Mouse (Mus musculus): Measurements from ENCODE around the gene Fasn.
"Not testable (repeated sequence)": the region's sequence is repeated elsewhere in the genome, so short reads cannot be mapped to it uniquely, and the experiment has no call there.

The Fasn gene

DNA sequence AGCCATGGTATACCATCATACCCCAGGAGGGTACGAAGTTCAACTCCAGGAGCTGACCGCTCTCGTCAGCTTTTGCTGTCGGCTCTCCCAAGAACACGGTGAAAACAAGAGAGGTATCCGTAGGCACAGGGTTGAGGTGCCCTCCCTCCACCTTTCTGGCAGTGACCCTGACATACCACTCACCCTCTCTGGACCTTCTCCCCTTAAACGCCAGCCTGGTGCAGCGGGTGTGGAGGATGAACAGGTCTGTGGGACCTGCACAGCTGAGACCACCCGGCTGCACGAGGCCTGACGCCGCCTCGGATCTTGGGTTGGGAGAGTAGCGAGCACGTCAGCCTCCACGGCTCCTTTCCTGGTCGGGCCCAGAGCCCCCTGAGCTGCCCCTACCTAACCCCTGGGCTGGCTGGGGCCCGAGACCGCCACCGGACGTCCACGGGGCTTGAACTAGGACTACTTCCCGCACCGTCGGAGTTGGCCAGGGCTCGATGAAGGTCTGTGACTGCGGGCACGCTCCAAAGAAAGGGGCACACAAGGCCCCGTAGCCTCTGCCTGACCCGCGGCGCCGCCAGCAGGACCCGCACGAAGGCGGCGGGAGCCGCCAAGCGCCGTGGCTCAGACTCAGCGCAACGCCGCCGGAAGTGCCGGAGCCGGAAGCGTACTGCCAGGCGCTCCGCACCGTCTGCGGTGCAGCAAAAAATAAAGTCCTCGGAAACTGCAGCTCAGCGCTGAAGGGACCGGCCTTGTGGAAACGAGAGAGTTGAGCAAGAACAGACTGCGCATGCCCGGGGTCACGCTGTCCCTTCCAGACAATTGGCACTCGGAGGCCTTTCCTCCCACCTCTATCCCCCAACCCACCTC is 28.4 kb downstream of the Fasn start, which contains the start of gene Dus1l:
Gene Dus1l, minus strand, starts transcription at position 648 of the 858 bp plus-strand sequence.
- peak; percentile 99 for DNase-seq (ENCODE audit: low spot score)

DNA sequence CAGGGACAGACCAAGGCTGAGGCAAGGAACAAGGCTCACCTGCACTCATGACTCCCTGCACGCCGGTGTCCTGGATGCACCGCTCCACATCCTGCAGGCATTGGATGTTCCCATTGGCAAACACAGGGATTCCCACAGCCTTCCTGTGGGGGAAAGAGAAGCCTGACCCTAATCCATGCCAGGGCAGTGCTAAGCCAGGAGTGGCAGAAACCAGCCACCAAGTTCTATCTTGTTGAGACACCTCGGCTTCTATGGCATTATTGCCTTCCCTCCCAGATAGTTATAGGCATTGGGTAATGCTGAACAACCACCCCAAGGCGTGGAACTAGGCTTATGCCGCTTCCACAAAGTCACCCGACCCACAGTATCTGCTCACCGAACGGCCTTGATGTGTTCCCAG is 31.7 kb downstream of the Fasn start:
- no peak for DNase-seq (ENCODE audit: low spot score)

DNA sequence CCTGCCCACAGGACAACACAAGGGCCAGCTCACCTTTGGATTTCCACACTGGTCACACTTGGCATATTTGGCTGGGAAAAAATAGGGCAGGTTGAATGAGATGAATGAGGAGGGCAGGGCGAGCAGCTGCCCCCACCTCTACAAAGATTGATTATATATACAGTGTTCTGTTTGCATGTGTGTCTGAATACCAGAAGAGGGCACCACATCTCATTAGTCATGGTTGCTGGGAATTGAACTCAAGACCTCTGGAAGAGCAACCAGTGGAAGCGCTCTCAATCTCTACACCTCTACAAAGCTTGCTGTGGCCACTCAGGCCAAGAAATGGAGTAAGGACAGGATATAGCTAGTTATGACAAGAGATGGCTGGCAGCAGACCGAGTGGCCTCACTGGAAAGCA is 34.5 kb downstream of the Fasn start:
- no peak for DNase-seq (ENCODE audit: low spot score)

DNA sequence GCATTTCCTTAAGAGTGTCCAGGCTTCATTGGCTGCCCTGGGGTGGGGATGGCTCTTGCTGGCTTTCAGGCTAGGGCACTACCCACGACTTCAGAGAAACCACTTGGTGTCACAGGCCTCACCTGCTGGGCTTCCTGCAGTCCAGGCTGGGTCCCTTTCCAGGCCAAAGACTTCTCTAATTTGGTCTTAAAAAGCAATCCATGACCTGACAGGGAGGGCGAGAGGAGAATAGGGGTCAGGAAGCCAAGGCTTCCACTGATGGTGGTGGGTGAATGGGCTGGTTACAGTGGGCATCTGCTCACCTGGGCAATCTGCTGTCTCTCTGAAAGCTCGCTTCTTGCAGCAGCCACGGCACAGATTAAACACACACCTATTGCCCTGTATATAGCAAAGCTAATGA is 35.0 kb downstream of the Fasn start:
- no peak for DNase-seq (ENCODE audit: low spot score)

DNA sequence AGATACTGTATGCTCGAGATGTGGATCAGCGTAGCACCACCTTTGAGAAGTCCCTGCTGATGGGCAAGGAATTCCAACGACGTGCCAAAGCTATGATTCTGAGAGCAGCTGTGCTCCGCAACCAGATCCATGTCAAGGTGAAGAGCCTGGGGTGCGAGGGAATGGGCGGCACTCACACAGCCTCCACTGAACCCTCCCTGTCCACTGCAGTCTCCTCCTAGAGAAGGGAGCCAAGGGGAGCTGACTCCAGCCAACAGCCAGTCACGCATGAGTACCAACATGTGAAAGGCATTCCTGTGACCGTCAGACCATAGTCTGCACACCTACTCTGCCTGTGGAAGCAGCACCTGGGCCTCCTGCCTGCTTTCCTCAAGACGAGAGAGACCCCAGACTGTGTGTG is 35.9 kb downstream of the Fasn start:
- not testable (repeated sequence) for DNase-seq (ENCODE audit: low spot score)

DNA sequence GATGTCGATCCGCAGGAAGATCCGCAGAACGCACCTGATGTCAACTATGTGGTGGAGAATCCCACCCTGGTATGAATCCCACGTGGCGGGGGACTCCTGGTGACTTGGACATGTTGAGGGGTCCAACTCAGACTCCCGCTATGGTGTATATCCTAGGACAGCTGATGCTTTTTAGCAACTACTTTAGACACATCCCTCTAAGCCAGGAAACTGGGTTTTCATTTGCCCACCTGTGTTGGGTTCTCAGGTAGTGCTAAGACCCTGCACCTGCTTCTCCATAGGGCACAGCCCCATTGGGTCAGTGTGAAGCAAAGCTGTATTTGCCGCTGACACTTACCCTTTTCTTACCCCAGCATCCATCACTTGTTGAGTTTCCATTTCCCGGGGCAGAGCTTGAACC is 39.2 kb downstream of the Fasn start:
- DNase-seq (ENCODE audit: low spot score): no peak

DNA sequence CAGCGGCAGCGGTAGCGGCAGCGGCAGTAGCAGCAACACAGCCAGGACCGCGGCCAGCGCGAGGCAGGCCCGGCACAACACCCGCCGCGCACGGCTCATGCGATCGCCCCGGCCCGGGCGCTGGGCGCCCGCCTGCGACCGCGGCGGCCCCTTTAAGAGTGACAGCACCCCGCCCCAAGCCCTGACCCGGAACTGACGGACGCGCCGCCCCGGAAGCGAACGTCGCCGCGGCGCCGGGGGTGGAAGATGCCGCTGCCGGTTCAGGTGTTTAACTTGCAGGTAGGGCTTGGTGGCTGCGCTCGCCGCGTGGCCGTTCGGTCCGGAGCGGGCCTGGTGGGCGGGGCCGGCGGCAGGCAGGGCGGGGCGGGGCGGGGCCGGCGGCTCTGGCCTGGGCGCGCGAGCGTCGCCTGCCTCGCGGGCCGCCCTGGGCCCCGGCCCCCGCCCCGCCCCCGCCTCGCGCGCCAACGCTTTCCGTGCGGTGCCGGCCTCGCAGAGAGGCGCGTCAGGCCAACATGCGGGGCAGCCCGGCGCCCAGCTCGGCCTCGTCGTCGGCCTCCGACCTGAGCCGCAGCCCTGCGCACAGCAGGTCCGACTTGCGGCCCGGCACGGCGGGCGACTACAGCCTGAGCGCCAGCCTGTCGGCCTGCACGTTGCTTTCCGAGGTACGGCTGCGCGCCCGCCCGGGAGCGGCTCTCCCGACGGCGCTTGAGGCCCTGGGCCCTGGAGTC is 40.1 kb downstream of the Fasn start, which contains the start of the genes Rfng and Gps1:
Gene Rfng, minus strand, starts transcription at position 144 of the 728 bp plus-strand sequence.
Gene Gps1, plus strand, starts transcription at position 209 of the 728 bp plus-strand sequence.
- DNase-seq (ENCODE audit: low spot score): peak; percentile 73

DNA sequence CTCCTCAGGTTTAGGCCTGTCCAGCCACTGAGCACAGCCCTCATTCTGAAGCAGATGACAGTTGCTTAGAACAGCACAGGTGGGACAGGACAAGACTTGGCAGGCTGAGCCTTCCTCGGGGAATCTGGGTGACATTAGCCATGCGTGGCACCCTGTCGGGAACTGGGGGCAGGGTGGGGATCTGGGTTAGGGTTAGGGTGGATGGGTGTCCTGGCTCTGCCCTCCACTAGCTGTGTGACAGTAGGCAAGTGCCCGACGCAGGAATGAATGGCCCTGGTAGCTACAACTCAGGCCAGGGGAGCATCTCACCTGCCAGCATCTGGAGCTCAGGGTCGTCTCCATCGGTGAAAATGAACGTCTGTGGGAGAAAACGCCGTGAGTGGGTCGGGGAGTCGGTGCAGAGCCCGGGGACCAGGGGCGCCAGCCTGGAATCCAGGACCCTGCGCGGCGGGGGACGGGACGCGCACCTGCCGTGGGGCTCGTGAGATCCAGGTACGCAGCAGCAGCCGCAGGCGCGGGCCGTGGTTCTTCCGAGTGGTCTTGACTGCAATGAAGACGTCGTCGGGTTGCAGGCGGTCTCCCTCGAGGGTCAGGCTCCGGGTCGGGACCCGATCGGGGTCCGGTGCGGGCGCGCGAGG is 40.8 kb downstream of the Fasn start:
- DNase-seq (ENCODE audit: low spot score): no peak

DNA sequence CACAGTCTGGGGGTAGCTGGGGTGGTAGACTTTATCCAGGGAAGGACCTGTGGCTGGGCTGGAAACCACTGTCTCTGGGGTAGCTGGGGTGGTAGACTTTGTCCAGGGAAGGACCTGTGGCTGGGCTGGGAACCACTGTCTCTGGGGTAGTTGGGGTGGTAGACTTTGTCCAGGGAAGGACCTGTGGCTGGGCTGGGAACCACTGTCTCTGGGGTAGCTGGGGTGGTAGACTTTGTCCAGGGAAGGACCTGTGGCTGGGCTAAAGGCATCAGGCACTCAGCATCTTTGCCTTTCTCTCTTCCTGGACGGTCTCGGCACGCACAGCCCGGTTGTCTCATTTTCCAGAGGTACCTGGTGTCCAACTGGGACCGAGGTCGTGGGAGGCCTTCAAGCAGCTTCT is 43.0 kb downstream of the Fasn start:
- not testable (repeated sequence) for DNase-seq (ENCODE audit: low spot score)

DNA sequence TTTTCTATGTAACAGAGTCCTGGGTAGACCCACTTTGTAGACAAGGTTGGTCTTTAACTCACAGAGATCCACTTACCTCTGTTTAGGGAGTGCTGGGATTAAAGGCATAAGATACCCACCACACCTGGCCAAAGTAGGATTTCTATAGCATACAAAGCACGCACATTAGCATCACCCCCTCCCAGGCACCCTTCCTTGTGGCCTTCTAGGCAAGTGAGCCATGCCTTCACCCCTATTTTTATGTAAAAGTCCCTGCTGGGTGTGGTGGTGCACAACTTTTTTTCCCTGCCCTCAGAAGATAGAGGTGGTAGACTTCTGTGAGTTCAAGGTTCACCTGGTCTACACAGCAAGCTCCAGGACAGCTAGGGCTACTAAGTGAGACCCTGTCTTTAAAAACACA is 44.5 kb downstream of the Fasn start:
- DNase-seq (ENCODE audit: low spot score): no peak

DNA sequence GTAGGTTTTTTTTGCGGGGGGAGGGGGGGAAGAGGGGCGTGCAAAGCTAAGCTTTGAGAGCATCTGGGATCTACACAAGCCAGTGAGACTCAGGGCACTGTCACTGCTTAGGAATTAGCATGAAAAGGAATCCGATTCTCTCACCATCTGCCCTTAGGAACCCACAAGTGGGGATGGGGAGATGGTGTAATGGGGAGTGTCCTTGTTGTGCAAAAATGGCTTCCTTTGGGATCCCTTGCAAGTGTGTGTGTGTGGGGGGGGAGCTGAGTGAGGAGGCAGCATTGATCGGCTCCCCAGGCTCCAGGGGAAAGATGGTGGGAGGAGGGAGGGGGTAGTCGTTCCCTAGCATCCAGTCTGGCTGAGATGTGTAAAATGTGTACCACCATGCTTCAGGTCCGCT is 47.2 kb downstream of the Fasn start:
- no peak for DNase-seq (ENCODE audit: low spot score)

DNA sequence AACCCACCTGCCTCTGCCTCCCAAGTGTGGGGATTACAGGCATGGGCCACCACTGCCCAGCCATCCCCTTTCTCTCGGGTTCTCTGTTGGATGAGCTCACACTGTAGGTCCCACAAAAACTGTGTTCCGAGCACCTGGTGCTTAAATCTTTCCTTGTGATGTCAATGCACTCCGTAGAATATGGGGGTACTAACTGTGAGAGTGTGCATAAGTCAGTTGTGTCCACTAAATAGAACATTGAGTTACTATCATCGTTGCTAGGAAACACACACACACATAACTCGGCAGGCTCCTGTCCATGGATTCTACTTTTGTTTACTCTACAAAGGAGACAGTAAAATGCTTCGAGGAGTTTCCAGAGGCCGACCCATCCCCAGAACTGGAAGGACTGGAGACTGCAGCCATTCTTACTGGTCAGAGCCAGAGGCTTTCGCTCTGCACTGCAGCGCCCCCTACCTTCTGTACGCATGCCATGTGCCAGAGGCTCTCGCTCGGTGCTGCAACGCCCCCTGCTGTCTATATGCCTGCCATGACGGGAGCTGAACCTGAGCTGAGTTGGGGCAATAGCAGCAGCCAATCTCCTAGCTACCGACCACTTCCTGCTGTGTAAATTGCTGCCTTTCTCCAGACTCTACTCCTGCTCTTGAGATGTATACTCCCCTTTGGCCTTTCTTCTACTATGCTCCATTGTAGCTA is 48.4 kb downstream of the Fasn start:
- DNase-seq (ENCODE audit: low spot score): peak; percentile 98

DNA sequence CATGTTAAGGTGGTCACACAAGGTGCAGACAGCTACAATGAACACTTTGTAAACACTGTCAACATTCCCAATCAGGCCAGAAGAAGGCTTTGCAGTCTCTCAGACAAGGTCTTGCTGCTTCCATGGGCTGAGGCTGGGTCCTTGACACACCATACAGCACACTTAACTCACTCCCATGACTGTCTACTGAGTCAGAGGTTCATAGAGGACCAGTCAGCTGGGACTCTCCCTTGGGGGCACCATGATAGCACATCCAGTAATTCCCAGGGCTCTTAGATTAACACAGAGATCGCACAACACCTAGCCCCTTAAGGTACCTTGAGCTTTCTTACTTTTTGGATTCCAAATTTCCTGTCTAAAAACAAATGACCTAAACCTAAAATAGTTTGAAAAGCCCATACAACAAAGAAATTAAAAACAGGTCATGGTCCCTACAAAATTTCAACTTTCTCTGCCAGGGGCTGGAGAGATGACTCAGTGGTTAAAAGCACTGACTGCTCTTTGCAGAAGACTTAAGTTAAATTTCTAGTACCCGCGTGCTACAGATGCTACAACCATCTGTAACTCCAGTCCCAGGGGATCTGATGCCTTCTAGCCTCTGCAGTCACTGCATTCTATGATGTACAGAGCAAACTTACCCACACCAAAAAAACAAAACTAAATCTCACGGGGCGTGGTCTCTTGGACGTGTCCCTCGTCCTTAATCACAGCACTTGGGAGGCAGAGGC is 50.7 kb downstream of the Fasn start:
- DNase-seq (ENCODE audit: low spot score): no peak

DNA sequence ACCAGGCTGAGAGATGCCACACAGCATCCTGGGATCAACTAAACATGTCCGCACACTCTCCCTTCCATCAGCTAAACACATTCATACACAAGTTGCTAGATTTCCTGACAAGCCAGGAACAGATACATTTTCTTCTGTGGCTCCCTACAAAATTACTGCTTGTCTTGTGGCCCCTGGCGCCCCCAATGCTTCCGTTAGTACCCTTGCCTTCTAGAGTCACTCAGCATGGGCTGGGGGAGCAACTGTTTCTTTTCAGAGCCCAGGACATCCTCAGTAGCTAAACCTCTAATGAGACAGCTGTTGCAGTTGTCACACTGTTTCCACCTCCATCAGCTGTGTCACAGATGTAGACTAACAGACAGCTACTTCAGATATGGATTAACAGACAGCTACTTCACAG is 51.6 kb downstream of the Fasn start:
- DNase-seq (ENCODE audit: low spot score): no peak

DNA sequence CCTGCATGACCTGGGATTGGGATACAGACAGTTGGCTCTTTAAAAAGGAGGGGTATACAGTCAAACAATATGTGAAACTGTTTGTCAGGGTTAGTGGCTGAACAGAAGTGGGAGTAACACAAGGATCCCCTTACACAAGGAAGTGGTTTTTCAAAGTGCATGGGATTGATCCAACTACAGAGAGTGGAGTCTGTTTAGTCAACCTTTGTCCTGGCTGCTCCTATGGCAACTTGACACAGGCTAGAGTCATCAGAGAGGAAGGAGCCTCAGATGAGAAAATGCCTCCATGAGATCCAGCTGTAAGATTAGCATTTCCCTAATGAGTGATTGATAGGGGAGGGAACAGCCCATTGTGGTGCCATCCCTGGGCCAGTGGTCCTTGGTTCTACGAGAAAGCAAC is 56.1 kb downstream of the Fasn start:
- no peak for DNase-seq (ENCODE audit: low spot score)

DNA sequence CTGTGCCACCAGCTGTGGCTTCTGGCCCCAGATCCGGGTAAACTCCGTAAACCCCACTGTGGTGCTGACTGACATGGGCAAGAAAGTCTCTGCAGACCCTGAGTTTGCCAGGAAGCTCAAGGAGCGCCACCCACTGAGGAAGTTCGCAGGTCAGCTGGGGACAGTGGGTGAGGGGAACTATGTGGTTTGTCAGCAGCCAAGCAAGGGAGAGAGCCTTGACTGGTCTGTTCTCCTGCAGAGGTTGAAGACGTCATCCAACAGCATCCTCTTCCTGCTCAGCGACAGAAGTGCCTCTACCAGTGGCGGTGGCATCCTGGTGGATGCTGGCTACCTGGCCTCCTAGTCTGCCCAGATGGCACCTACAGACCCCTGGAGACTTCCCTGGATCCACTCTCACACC is 57.3 kb downstream of the Fasn start:
- DNase-seq (ENCODE audit: low spot score): not testable (repeated sequence)

DNA sequence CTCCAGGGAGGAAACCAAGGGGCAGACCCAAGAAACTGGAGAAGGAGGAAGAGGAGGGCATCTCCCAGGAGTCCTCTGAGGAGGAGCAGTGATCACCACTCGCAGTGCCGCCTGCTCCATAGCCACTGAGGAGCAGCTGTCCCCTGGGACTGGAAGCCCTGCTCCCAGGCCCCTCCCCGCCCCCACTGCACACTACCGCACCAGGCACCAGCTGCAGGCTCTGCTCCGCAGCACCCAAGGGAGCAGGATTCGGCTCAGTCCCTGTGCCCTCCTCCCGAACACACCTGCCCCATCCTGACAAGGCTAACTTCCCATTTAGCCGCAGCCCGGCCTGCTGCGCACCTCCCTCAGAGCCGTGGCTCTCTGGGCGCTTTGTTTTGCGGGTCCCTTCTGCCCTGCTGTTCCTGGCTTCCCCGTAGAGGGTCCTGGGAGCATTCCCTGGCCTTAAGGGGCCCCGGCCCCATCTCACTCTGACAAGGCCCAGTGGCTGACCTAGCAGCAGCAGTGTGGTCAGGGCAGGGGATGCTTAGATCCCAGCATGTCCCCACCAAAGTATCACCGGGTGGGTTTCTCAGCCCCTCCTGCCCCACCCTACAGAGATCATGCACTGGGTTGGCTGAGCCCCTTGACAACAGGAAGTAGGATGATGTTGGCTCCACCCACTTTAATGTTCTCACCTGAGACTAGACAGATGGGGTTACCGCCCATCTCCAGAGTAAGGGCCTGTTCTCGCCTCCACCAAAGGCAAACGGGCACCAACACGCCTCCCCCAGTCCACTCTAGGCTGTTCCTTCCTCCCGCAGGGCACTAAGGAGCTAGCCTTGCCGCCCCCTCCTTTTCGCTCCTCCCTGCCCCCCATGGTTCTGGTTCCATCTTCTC is 61.0 kb downstream of the Fasn start:
- not testable (repeated sequence) for DNase-seq (ENCODE audit: low spot score)

DNA sequence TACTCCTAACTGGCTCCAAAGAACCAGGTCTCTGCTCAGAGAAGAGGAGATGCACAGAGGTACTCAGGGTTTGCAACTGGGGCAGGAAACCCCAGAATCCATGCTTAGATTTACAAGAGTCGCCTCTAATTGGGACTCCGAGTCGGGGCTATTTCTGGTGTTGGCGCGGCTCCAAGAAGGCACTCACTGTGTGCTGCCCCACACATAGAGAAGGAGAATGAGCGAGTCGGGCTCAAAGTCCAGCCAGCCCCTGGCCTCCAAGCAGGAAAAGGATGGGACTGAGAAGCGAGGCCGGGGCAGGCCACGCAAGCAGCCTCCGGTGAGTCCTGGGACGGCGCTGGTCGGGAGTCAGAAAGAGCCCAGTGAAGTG is 61.7 kb downstream of the Fasn start, which contains the start of gene Hmga1b:
Gene Hmga1b, plus strand, starts transcription at position 123 of the 370 bp plus-strand sequence.
- DNase-seq (ENCODE audit: low spot score): not testable (repeated sequence)

DNA sequence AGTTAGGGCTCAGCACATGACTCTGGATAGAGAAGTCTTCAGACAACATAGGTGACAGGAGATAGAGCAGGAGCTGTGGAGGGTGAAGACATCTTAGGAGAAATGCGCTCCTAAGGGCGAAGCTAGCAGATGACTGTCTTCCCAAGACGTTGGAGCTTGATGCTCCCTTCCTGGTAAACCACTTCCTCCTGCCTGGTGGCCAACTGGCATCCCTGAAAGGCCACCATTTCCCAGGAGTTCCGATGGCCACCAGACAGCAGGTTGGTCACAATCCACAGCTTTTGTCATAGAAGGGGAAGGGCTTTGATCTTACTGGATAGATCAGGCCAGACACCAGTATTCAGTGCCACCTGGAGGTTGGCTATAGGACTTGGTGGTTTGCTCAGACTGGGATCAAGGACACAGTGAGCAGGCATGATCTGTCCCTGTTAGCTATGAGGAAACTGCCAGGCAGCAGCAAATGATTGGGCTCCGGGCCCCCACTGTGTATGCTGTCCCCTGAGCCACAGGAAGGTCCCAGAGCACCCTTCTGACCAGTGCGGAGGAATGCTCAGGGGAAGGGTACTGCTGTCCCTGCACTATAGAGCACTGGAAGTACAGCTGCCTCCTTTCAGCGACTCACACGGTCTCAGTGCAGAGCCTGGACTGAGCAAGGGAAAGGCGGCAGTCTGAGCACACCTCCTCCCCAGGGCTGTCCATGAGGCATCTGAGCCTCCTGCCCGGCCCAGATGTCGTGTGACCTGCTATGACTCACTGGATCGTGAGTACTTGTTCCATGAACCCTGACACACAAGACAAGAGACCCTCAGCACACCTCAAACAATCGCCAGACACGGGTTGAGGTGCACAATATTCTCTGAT is 62.3 kb downstream of the Fasn start:
- no peak for DNase-seq (ENCODE audit: low spot score)
